Mouse (Mus musculus): ENCODE results near the gene Pym1.

Pym1 gene

DNA sequence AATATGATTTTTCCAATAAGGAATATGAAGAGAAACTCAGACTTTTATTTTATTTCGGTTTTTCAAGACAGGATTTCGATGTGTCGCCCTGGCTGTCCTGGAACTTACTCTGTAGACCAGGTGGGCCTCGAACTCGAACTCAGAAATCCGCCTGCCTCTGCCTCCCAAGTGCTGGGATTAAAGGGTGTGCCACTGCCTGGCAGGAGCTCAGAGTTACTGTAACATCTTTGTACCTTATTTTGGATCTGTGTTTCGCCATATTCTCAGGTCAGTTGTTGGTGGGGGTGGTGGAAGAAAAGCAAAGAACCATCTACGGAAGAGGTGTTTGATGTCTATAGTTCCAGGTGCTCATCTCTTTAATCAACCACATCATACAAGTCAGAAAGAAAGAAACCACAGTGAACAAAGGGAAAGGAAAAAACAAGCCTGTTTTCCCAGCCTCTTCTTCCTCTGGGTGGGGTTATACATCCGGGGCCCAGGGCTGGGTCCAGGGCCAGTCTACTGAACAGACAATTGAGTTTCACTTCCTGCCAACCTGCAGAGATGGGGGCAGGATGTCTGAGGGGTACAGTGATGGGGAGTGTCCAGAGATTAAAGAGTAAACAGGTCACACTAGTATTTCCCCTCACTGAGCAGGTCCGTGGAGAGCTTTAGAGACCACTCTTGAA lies 1.6 kb upstream of the Pym1 start:
- DNase-seq = no peak

DNA sequence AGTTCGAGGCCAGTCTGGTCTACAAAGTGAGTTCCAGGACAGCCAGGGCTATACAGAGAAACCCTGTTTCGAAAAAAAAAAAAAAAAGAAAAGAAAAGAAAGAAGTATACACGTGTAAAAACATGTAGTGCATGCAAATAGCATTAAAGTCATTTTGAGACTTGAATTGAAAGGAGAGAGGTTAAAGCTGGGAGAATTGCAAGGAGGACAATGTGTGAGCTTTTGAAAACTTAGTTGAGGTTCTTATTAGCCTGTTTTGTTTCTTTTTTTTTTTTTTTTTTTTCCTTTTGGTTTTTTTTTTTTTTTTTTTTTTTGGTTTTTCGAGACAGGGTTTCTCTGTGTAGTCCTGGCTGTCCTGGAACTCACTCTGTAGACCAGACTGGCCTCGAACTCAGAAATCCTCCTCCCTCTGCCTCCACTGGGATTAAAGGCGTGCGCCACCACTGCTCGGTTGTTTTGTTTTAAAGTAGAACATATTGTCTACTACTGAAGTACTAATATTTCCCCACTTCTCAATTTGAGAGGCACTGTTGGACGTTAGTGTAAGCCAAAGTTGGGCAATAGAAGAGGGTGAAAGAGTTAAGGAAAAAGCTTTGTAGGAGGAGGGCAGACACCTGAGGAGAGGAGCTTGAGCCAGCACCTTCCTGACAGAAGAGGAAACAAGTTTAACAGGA lies 580 bp upstream of the Pym1 start:
- no peak for DNase-seq

DNA sequence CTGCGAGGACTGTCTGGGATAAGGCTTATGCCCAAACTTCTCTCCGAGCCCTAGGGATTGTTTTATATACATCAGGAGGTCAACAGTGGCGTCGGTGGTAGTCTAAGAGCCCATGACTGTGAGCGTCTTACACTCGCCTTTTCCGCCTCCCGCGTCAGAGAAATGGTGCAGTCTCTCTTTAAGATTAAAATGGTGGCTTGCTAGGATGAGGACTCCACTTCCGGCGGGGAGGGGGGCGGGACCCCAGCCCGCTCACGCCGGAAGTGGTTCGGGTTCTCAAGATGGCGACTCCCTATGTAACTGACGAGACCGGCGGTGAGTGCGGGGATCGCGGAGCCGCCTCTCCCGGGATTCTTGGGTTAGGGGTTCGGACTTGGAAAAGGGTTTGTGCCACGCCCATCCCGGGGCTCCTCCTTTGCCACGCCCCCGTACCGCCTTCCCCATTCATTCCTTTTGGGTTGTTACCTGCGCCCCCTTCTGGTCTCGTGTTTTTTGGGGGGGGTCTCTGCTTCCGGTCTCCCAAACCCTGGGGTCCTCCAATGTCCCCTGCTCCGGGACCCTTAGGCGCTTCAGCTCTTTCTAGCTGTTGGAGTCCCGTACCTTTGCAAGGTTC lies 669 bp downstream of the Pym1 start:
- DNase-seq = peak; percentile 83 to 88

DNA sequence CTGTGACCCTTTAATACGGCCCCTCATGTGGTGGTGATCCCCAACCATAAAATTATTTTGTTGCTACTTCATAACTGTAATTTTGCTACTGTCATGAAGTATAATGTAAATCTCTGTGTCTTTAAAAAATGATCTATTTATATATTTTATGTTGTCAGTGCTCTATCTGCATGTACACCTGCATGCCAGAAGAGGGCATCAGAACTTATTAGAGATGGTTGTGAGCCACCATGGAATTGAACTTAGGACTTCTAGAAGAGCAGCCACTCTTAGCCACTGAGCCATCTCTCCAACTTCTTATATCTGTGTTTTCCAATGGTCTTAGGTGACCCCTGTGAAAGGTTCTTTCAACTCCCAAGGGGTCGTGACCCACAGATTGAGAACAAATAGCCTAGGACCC lies 25.2 kb downstream of the Pym1 start:
- DNase-seq = no peak

DNA sequence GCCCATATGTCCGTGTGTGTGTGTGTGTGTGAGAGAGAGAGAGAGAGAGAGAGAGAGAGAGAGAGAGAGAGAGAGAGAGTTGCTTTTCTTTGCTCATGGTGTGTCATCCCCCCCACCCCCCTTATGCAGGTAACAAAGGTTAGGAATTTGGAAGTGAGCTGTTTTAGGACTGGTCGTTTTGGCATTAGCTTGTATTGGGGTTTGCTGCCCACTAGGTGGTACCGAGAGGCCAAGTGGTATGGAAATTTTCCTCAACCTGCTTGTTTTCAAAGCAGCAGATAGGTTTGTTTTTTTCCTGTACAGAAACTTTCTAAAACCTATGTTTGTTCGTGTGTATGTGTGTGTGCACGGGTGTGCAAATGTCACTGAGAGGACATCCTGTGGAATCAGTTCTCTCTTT lies 26.0 kb downstream of the Pym1 start:
- DNase-seq = no peak

DNA sequence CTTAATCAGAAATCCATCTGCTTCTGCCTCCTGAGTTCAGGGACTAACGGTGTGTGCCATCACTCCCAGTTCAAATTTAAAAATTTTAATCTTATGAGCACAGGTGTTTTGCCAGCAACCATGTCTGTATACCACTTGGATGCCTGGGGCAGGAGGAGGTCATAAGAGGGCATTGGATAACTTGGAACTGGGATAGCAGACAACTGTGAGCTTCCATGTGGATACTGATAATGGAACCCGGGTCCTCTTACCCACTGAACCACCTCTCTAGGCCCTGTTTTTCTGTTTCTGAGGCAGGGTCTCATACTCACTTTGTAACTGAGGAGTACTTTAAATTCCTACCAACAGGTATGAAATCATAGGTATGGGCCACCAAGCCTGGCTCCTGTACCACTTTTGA lies 30.8 kb downstream of the Pym1 start:
- DNase-seq = no peak

DNA sequence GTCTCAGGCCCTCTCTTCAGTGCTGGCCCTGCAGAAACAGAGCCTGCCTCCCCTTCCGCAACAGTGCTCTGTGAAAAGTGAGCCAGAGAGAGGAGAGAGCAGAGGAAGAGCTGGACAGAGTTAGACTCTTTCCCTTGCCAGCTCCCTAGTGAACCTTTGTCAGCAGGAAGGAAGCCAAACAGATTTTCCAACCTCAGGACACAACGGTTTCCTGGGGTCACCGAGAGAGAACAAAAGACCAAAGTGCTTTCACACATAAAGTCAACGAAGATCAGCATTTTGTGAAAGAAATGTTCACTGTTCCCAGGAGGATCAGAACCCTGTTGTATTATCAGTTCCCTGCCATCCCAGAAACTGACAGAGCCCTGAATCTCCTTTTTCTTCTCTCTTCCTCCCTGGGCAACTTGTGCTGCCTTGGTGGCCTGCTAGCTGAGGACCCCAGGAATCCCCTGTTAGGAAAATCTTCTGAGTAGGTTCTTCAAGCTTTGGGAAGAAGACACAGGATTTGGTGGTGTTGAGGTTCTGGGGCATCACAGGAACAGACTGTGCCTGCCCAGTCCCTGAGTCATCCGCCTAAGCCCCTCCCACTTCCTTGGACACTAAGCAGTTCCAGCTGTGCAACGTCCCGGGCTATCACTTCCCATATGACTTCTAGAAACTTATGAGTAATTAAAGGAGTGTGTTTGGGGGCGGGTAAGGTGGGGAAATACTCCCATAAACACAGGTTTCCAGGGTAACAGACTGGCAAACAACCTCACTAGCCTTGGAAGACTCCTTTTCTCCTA lies 31.5 kb downstream of the Pym1 start:
- no peak for DNase-seq

DNA sequence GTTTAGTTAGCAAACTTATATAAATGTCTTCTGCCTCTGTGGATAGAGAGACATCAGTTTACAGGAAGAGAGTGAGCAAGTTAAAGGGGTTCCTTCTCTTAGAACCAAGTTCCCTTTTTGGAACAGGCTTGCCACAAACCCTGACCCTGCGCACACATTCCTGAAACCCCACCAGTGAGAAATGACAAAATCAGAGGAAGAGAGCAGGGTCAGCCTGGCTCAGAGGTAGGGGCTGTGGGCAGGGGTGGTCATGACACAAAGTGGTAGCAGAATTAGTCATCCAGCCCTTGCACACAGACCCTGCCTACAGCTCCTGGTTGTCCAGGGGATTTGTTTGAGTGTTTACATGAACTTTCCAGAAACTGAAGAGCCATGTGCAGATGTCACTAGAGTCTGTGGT lies 32.5 kb downstream of the Pym1 start:
- no peak for DNase-seq

DNA sequence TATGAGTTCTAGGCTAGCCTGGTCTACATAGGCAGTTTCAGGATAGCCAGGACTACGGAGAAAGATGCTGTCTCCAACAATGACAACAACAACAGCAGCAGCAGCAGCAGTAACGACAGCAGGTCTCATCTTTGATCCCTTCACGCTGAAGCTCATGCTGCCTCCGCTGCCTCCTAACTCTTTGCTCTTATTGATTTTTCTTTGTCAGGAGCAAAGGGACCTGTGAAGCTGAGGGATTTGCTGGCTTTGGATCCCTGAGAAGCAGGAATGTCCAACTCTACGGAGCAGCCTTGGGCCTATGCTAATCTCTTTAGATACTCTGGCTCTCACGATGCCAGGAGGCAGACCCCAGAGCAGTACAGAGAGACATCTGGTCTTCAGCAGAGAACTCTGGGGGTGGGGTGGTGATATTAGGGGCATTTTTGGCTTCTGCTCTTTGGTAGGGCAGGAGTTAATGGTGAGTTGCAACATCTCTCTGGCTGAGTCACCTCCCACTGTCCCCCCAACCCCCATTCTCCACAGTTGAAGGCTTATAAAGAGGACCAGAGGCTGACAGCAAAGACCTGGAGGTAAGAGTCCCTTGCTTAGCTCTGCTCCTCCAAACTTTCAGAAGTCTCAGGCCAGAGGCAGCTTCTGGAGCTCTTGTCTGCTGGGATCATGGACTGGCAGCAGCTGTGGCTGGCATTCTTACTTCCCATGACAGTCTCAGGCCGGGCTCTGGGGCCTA lies 42.9 kb downstream of the Pym1 start, which contains the start of gene Mmp19:
TSS of gene Mmp19 (plus strand) at position 513 of the 727 bp plus-strand sequence.
- DNase-seq = no peak

DNA sequence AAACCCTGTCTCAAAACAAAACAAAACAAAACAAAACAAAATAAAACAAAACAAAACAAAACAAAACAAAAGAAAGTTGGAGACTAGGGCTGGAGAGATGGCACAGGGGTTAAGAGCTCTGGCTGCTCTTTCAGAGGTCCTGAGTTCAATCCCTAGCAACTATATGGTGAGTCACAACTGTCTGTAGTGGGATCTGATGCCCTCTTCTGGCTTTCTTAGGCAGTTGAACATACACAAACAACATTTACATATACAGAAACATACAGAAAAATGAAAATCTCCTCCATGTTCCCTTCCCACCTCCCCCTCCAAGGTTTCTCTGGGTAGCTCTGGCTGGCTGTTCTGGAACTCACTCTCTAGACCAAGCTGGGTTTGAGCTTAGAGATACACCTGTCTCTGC lies 44.4 kb downstream of the Pym1 start:
- no peak for DNase-seq

DNA sequence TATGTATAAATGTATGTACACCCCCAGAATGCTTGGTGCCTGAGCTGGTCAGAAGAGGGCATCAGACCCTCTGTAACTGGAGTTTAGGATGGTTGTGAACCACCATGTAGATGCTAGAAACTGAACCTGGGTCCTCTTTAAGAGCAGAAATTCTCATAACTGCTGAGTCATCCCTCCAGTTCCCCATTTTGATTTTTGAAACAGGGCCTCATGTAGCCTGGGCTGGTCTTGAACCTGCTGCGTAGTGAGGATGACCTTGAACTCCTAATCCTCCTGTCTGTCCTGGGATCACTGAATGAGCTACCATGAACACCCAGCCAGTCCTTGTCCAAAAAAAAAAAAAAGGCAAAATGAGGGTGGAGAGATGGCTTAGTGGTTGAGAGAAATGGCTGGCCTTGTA lies 45.6 kb downstream of the Pym1 start:
- DNase-seq = no peak

DNA sequence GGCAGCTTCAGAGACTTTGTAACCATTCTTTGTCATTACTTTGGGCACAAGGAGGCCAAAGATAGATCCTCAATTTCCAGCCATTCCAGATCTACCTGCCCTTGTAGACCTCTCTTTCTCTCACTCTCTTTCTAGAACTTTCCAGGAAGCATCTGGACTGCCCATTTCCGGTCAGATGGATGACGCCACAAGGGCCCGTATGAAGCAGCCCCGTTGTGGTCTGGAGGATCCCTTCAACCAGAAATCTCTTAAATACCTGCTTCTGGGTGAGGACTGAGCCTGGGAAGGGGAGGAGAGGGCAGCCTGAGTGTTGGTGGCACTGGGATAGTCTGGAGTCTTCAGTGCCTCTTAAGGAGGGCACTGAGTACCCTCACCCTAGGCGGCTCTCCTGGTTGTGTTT lies 46.7 kb downstream of the Pym1 start:
- no peak for DNase-seq

DNA sequence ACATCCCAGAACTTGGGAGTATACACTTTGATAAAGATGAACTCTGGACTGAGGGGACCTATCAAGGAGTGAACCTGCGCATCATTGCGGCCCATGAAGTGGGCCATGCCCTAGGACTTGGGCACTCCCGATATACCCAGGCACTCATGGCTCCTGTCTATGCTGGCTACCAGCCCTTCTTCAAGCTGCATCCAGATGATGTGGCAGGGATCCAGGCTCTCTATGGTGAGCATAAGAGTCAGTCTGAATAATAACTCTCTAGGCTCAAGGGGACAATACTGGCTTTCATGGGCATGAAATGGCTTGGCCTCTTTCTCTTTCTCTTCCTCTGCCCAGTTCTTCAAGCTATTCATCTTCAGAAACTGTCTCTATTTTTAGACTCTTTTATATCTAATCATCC lies 47.9 kb downstream of the Pym1 start:
- DNase-seq = peak in 1 of 2 experiments; percentile 23

DNA sequence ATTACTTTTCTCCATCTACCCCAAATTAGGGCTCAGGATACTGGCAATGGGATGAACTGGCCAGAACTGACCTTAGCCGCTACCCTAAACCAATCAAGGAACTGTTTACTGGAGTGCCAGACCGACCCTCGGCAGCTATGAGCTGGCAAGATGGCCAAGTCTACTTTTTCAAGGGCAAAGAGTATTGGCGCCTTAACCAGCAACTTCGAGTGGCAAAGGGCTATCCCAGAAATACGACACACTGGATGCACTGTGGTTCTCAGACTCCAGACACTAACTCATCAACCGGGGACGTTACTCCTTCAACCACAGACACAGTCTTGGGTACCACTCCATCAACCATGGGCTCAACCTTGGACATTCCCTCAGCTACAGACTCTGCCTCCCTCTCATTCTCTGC lies 51.0 kb downstream of the Pym1 start:
- DNase-seq = no peak

DNA sequence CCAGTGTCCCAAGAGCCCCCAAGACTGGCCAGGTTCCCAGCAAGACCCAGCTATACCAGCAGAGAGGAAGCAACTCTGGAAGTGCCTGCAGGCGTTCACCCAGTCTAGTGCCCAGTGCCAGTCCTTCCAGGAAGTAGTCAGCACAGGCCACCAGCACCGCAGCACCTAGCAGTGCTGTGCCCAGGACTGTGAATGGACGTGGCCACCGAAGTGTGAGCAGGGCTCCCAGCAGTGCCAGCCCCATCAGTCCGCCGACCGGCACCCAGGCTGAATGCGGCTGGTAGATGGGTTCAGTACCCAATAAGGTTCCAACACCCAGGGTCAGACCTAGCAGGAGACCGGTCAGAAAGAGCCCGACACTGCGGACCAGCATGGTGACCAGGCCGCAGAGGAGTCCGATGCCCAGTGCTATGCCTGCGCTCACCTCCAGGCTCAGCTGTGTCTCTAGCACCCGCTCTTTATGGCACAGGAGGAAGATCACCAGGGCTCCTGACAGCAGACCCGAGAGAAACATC lies 54.3 kb downstream of the Pym1 start:
- peak in 1 of 2 experiments; percentile 10 for DNase-seq

DNA sequence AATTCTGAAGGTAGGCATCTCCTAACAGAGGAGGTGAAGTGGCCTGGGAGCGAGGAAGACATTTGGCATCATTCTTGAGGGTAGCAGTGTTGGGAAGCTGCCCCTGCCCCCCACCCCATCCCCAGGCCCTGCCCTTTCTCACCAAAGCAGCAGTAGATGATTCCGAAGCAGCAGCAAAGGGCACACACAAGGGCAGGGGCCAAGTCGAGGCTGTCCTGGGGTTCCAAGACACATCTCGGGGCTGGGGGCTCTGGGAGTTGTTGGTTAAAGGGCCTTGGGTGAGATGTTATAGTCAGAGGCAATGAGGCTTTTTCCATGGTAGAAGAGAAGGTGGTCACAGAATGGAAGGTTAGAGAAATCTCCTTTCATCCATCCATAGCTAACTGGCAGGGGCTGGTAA lies 55.3 kb downstream of the Pym1 start:
- no peak for DNase-seq

DNA sequence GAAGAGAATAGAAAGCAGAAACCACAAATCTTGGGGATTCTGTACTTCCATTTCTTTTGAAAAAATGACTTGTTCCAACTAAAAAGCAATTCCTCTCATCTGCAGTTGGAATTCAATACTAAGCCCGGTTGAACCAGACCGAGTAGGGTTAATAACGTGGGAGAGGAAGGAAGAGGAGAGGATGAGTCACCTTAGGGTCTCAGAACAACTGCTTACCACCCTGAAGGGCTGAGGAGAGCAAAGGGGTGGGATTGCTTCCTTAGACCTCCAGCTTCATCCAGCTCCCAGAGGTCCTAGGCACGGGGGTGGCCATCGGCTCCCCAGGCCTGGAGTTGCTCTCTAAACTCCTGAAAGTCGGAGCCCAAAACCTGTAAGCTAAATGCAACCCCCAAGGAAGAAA lies 55.7 kb downstream of the Pym1 start:
- no peak for DNase-seq

DNA sequence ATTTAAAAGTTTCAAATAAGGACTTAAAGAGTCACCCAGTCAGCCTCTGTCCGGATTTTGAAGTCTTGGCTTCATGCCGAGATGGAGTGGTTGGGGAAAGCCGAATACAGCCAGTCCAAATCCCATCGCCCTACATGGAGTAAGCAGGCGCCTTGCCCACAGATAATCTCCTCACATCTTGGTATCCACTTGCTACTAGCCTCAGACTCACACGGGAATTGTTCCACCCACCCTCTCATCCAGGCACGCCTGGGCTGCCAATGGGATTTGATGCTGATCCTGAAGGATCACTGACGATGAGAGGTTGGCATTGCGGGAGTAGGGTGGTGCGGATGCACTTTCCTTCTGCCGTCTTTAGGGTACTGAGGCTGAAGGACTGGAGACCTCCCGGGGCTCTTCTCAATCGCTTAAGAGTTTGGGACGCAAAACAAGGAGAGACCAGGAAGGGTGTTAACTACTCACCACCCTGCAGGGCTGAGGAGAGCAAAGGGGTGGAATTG lies 56.1 kb downstream of the Pym1 start, which contains the start of gene Dnajc14:
TSS of gene Dnajc14 (plus strand) at position 292 of the 500 bp plus-strand sequence.
- peak; percentile 75 to 77 for DNase-seq

DNA sequence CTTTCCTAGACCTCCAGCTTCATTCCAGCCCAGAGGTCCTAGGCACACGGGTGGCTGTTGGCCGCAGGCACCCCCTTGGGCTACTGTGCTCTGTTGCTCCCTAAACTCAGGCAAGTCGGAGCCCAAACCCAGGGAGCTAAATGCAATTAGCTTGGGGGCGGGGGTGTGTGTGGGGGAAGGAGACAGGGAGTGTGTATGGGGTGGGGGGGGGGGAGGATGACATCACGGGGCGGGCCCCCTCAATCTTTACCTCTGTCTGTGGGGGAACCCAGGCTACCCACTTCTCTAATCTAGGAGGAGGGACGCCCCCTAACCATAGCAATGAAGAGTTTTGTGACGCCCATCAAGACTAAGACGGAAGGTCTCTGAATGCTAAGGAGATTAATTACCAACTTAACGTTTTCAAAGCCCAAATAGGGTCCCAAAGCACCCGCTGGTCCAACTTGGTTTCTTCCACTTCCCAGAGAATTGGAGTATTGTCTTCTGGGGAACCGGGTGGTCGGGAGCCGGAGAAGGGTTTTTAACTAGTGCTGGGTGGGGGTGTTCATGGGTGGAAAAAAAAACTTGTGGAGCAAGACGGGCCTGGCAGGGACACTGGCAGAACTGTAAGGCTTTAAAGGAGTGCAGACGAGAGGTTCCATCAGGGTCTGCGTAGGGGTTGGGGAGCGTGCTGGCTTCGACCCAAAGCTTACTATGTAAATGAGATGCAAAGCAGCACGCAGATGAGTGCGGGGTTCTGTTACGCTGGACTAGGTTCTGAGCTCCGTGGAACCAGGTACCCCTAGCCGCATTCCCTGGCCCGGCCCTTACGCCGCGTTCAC lies 56.8 kb downstream of the Pym1 start, which contains the start of gene Tmem198b:
TSS of gene Tmem198b (minus strand) at position 100 of the 821 bp plus-strand sequence.
- peak; percentile 78 to 79 for DNase-seq

DNA sequence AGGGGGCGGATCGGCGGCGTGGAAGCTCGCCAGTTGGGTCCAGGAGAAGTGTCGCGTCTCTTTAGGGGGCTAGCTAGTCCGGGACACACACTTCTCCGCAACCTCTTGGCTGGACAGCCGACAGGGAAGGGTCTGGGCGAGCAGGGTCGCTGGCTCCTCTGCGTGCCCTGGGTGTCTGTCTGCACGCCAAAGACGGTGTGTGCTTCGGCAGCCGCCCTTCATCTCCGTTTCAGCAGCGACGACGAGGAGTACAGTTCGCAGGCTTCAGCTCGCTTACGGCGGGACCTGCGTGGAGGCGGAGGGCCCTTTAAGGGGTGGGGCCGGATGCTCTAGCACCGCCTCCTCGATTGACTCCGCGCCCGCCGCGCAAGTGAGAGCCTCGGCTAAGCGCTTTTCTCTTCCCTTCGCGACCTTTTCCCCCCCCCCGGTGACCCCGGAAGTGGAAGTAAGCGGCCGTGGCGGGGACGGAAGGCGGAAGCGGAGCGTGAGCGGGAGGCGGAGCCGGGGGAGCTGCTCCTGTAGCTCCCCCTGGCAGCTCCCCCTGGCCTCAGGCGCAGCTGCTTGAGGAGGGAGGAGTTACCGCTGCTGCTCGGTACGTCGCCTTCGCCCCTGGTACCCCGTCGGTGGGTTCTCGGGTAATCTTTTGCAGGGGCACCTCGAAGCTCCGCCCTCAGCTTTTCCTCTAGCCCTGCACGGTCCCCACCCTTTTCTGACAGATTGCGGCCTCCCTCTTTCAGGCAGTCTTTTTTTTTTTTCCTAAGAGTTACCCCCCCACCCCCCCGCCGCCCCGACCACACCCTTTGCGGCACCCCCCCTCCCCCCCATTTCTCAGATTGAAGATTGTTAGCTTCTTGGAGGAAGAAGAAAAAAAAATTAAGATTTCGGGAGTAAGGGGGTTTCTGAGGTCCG lies 57.7 kb downstream of the Pym1 start:
- peak; percentile 94 to 98 for DNase-seq

All from cerebellum, postnatal 25 days (tissue).